Mouse (Mus musculus) kidney, postnatal 0 days (tissue): ENCODE results near the gene Pced1a. TPM values are rescaled to one million over a fixed set of nuclear protein-coding genes. Genes with fewer than 3 reads are reported as not detected.

Experiments used
- ATAC-seq: fragments of 200-750 bp; cut with Nextera tagmentation; replicated peaks from 2 replicates; pipeline ENCODE4 v1.8.0; 2017; ENCODE audit warnings: low read depth, moderate number of reproducible peaks, moderate TSS enrichment, moderate library complexity; ENCODE audit not compliant: low FRiP score
- DNase-seq: peaks from one replicate; pipeline ENCODE4 v3.0.0-alpha.2; 2016; ENCODE audit warnings: low spot score
- H3K27ac ChIP-seq: fragments of 300-500 bp; sonication (generic); 2 replicates; pipeline ENCODE4 v1.5.1; 2014; ENCODE audit warnings: mild to moderate bottlenecking
- H3K27me3 ChIP-seq: fragments of 300-500 bp; sonication (generic); 2 replicates; pipeline ENCODE4 v1.6.1; 2014; ENCODE audit warnings: low read length, mixed read lengths; ENCODE audit not compliant: insufficient read depth
- H3K36me3 ChIP-seq: fragments of 300-500 bp; sonication (generic); 2 replicates; pipeline ENCODE4 v1.6.1; 2014; ENCODE audit warnings: low read length, mixed read lengths; ENCODE audit not compliant: insufficient read depth
- H3K4me1 ChIP-seq: fragments of 300-500 bp; sonication (generic); replicated peaks from 2 replicates; pipeline ENCODE4 v1.6.1; 2014; ENCODE audit warnings: antibody characterized with exemption, low read length, mixed read lengths; ENCODE audit not compliant: insufficient read depth
- H3K4me2 ChIP-seq: fragments of 300-500 bp; sonication (generic); 2 replicates; pipeline ENCODE4 v1.6.1; 2014; ENCODE audit warnings: mild to moderate bottlenecking, low read length, moderate library complexity, mixed read lengths
- H3K4me3 ChIP-seq: fragments of 300-500 bp; sonication (generic); replicated peaks from 2 replicates; pipeline ENCODE4 v1.5.1; 2014; ENCODE audit warnings: low read depth, low read length
- H3K9ac ChIP-seq: fragments of 300-500 bp; sonication (generic); 2 replicates; pipeline ENCODE4 v1.6.1; 2014; ENCODE audit warnings: low read depth, low read length
- H3K9me3 ChIP-seq: fragments of 300-500 bp; sonication (generic); replicated peaks from 2 replicates; pipeline ENCODE4 v1.6.1; 2016; ENCODE audit warnings: low read length, inconsistent platforms, mixed read lengths
- CTCF ChIP-seq: IDR thresholded peaks from 2 replicates; pipeline ENCODE4 v1.5.1; 2016; ENCODE audit warnings: antibody characterized with exemption, low read depth, mild to moderate bottlenecking, moderate library complexity
- WGBS: fragments of 180-500 bp; shearing (Covaris S2); extraction: QIAGEN DNeasy Blood & Tissue Kit; methylation state at CpG from one replicate; pipeline ENCODE4 v1.1.7; 2014; 5-methylcytosine and 5-hydroxymethylcytosine counted together
- polyA plus RNA-seq: library from polyadenylated mRNA; unstranded; fragments of >200 nt; fragmentation: Nextera tagmentation; extraction: Ambion mirVana; gene quantifications from 2 replicates; pipeline ENCODE4 v1.2.1, GENCODE M21; 2015

Gene Pced1a
- polyA plus RNA-seq, 1 experiment from 2014 or later, result 12.1 TPM

- ATAC-seq (no peak), DNase-seq (no peak)
- Histone ChIP-seq H3K9me3 (no peaks in the 10 kb centered on the region), H3K9ac (no peak overlapping the region), H3K27me3 (no peaks in the 10 kb centered on the region), H3K36me3 (peaks cover 47% of the 10 kb centered on the region), H3K27ac (no peak overlapping the region), H3K4me2 (no peak overlapping the region), H3K4me3 (no peak overlapping the region), H3K4me1 (no peaks in the 10 kb centered on the region)
- no peak for TF ChIP-seq CTCF
- WGBS, result 90% methylated on average over 4 of the region's 4 CpGs
Observed at GRCm38 (mm10) chr2:130439840-130440480, 15.5 kb upstream of the Pced1a start.

- Histone ChIP-seq H3K9me3 (no peaks in the 10 kb centered on the region), H3K4me3 (no peak overlapping the region), H3K9ac (no peak overlapping the region), H3K27me3 (no peaks in the 10 kb centered on the region), H3K4me2 (no peak overlapping the region), H3K36me3 (peaks cover 47% of the 10 kb centered on the region), H3K4me1 (no peaks in the 10 kb centered on the region), H3K27ac (no peak overlapping the region)
- 83% methylated on average over 3 of the region's 3 CpGs for WGBS
- no peak for TF ChIP-seq CTCF
- no peak for ATAC-seq
- no peak for DNase-seq
Observed at GRCm38 (mm10) chr2:130438861-130439260, 14.4 kb upstream of the Pced1a start.

GRCm38 (mm10) chr2:130436769-130437168, 12.3 kb upstream of the Pced1a start:
- Histone ChIP-seq H3K4me2 (no peak overlapping the region), H3K9me3 (no peaks in the 10 kb centered on the region), H3K4me3 (no peak overlapping the region), H3K9ac (no peak overlapping the region), H3K36me3 (peaks cover 38% of the 10 kb centered on the region), H3K4me1 (no peaks in the 10 kb centered on the region), H3K27me3 (no peaks in the 10 kb centered on the region), H3K27ac (no peak overlapping the region)
- 100% methylated on average over 1 of the region's 1 CpGs for WGBS
- DNase-seq (no peak), ATAC-seq (no peak)
- TF ChIP-seq CTCF, result no peak

- peaks cover 6% of the 10 kb centered on the region; the same call in 1 of the 2 replicates for H3K36me3 ChIP-seq
- no peak overlapping the region for H3K27ac ChIP-seq
- no peak overlapping the region for H3K4me3 ChIP-seq
- peak; percentile 74 for TF ChIP-seq CTCF
- no peak overlapping the region for H3K9ac ChIP-seq
- peak; percentile 72 for DNase-seq
- H3K9me3 ChIP-seq, result no peaks in the 10 kb centered on the region
- ATAC-seq, result no peak
- WGBS, result 19% methylated on average over 4 of the region's 4 CpGs
- H3K4me1 ChIP-seq, result no peaks in the 10 kb centered on the region
- no peak overlapping the region for H3K4me2 ChIP-seq
- no peaks in the 10 kb centered on the region for H3K27me3 ChIP-seq
Observed at GRCm38 (mm10) chr2:130433152-130433551, 8.7 kb upstream of the Pced1a start.

- H3K9me3 ChIP-seq, result no peaks in the 10 kb centered on the region
- no peak for DNase-seq
- H3K4me3 ChIP-seq, result no peak overlapping the region
- H3K4me2 ChIP-seq, result no peak overlapping the region
- no peaks in the 10 kb centered on the region for H3K36me3 ChIP-seq
- WGBS, result 76% methylated on average over 3 of the region's 3 CpGs
- H3K27me3 ChIP-seq, result no peaks in the 10 kb centered on the region
- H3K4me1 ChIP-seq, result no peaks in the 10 kb centered on the region
- H3K9ac ChIP-seq, result no peak overlapping the region
- no peak overlapping the region for H3K27ac ChIP-seq
- no peak for TF ChIP-seq CTCF
- ATAC-seq, result no peak
Observed at GRCm38 (mm10) chr2:130432157-130432556, 7.7 kb upstream of the Pced1a start.

GRCm38 (mm10) chr2:130430484-130430883, 6.0 kb upstream of the Pced1a start:
- TF ChIP-seq CTCF, result no peak
- Histone ChIP-seq H3K9ac (no peak overlapping the region), H3K27me3 (no peaks in the 10 kb centered on the region), H3K4me2 (no peak overlapping the region), H3K4me3 (no peak overlapping the region), H3K27ac (0 out of 2 replicates have a peak overlapping the region, but pooled peaks have one; percentile 44), H3K36me3 (no peaks in the 10 kb centered on the region), H3K9me3 (no peaks in the 10 kb centered on the region), H3K4me1 (no peaks in the 10 kb centered on the region)
- ATAC-seq (no peak), DNase-seq (no peak)
- WGBS, result 64% methylated on average over 3 of the region's 3 CpGs

GRCm38 (mm10) chr2:130429851-130430250, 5.3 kb upstream of the Pced1a start:
- TF ChIP-seq CTCF, result no peak
- Histone ChIP-seq H3K4me3 (no peak overlapping the region), H3K9ac (no peak overlapping the region), H3K4me1 (peaks cover 5% of the 10 kb centered on the region; the same call in 1 of the 2 replicates), H3K9me3 (no peaks in the 10 kb centered on the region), H3K4me2 (no peak overlapping the region), H3K36me3 (no peaks in the 10 kb centered on the region), H3K27ac (0 out of 2 replicates have a peak overlapping the region, but pooled peaks have one; percentile 44), H3K27me3 (no peaks in the 10 kb centered on the region)
- ATAC-seq (no peak), DNase-seq (peak; percentile 73)
- 34% methylated on average over 2 of the region's 2 CpGs for WGBS
